Mouse (Mus musculus): ENCODE results near the gene Sncb. TPM values are rescaled to one million over a fixed set of nuclear protein-coding genes. Genes with fewer than 3 reads are reported as not detected.
"Not testable (repeated sequence)": the region's sequence is repeated elsewhere in the genome, so short reads cannot be mapped to it uniquely, and the experiment has no call there.

Gene Sncb
- polyA plus RNA-seq, 1 experiment from 2014 or later = not detected

DNA sequence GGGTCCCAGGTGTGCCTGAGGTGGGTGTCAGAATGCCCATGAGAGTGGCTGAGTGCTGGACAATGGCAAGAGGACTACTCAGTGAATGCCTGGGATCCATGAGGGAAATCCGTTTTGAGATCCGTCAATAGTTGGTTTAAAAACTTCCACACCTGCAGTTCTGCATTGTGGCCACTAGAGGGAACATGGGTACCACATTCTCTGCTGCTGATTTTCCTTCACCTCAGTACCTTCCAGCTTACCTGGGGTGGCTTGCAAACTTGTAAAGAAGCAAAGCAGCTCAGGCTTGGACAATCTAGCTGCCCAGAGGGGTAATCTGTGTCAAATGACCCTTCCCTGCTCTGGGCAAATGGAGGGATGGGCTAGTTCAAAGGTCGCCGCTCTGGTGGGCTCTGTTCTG lies 31.0 kb upstream of the Sncb start:
- no peaks in the 10 kb centered on the region for H3K4me1 ChIP-seq (replicated peaks)
- WGBS = 33% methylated on average over 4 of the region's 4 CpGs
- peaks cover 47% of the 10 kb centered on the region for H3K27me3 ChIP-seq
- ATAC-seq (replicated peaks; ENCODE audit: insufficient number of reproducible peaks, insufficient read depth, low FRiP score, low read depth) = no peak
- H3K4me3 ChIP-seq = no peak overlapping the region
- no peak overlapping the region for H3K27ac ChIP-seq
- H3K36me3 ChIP-seq = no peaks in the 10 kb centered on the region
- H3K4me2 ChIP-seq = no peak overlapping the region
- no peak overlapping the region for H3K9ac ChIP-seq
- no peaks in the 10 kb centered on the region for H3K9me3 ChIP-seq (replicated peaks)

DNA sequence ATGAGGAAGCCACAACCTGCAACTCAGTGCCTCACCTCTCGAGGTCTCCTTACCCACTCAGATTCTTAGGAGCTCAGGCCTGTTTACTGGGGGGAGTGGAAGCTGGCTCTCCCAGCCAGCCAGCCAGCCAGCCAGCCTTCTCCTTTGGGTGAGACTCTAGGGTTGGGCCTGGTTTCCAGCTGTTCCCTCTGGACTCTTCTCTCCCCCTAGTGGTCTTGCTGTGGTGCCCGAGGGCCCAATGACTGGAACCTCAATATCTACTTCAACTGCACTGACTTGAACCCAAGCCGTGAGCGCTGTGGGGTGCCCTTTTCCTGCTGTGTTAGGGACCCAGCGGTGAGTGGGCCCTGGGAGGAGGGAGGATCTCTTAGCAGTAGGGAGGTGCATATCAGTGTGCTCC lies 28.4 kb upstream of the Sncb start:
- Histone ChIP-seq H3K4me3 (no peak overlapping the region), H3K9ac (no peak overlapping the region), H3K27ac (no peak overlapping the region), H3K4me1 (replicated peaks) (peaks cover 5% of the 10 kb centered on the region), H3K4me2 (no peak overlapping the region), H3K36me3 (no peaks in the 10 kb centered on the region), H3K27me3 (peaks cover 63% of the 10 kb centered on the region), H3K9me3 (replicated peaks) (no peaks in the 10 kb centered on the region)
- ATAC-seq (replicated peaks; ENCODE audit: insufficient number of reproducible peaks, insufficient read depth, low FRiP score, low read depth) = no peak
- 51% methylated on average over 5 of the region's 5 CpGs for WGBS

DNA sequence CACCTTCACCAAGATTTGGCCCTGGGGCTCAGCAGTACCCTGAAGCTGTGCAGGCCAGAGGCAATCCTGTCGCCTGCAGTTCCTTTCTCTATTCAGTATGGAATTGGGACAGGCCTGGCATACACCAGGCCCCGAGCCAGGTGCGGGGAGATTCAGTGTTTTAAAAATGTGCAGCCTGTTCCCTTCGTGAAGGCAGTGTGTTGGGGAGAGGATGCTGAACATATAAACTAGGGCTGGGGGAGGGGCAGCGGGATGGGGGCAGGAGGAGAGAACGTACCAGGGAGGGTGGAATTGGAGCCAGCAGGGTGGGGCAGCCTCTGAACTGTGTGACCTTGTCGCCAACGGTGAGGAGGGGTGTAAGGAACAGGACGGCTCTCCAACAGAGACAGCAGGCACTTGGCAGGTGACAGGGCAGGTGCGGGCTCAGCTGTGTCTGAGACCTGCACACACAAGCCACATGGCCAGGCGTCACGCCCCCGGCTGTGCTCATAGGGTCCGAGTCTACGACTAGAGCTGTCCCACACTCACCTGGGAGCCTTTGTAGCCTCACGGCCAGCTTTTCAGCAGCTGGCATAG lies 27.7 kb upstream of the Sncb start:
- Histone ChIP-seq H3K36me3 (no peaks in the 10 kb centered on the region), H3K9me3 (replicated peaks) (no peaks in the 10 kb centered on the region), H3K27me3 (peaks cover 65% of the 10 kb centered on the region), H3K9ac (no peak overlapping the region), H3K4me1 (replicated peaks) (peaks cover 12% of the 10 kb centered on the region), H3K27ac (no peak overlapping the region), H3K4me3 (no peak overlapping the region), H3K4me2 (no peak overlapping the region)
- WGBS = 75% methylated on average over 16 of the region's 16 CpGs
- no peak for ATAC-seq (replicated peaks; ENCODE audit: insufficient number of reproducible peaks, insufficient read depth, low FRiP score, low read depth)

- no peak for ATAC-seq (replicated peaks; ENCODE audit: insufficient number of reproducible peaks, insufficient read depth, low FRiP score, low read depth)
- Histone ChIP-seq H3K4me1 (replicated peaks) (peaks cover 16% of the 10 kb centered on the region), H3K4me3 (no peak overlapping the region), H3K9me3 (replicated peaks) (no peaks in the 10 kb centered on the region), H3K27ac (no peak overlapping the region), H3K27me3 (peaks cover 56% of the 10 kb centered on the region), H3K36me3 (no peaks in the 10 kb centered on the region), H3K4me2 (no peak overlapping the region), H3K9ac (no peak overlapping the region)
- 16% methylated on average over 21 of the region's 21 CpGs for WGBS
These were observed 26.1 kb upstream of the Sncb start for GRCm38 (mm10) chr13:54792259-54793230.

DNA sequence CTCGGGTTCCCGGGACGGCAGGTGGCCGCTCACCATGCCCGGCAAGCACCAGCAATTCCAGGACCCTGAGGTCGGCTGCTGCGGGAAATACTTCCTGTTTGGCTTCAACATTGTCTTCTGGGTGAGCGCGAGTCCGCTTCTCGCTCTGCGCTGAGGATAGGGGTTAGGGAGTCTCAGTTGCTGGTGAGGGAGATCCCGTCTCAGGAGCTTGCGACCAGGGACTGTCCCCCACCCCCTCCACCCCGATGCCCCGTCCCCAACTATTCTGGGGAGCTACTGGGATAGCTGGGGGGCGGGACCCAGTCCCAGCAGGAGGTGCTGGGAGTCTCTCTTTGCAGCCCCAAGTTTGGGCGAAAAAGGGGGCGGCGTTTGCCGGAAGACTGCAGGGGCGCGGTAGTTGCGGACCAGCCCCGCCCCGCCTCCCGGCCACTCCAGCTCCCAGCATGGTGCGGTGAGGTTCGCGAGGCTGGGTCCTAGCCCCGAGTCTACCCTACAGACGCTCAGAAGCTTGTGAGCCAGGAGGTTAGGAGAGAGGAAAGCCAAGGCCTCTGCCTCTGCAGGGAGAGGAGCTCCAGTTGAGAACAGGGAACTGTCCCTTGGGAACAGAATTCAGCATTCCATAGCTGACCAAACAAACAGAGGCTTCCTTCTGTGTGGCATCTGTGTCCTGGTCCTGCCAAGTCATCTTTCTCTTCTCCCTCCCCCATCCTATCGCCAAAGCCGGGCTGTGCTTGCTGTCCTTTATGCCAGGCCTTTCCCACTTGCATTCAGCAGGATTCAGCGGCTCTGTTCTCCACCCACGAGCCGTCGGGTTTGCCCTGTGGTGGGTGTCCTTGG lies 23.4 kb upstream of the Sncb start:
- Histone ChIP-seq H3K4me2 (peak overlapping the region; percentile 99), H3K4me3 (peak overlapping the region; percentile 66), H3K4me1 (replicated peaks) (peaks cover 16% of the 10 kb centered on the region), H3K36me3 (no peaks in the 10 kb centered on the region), H3K9me3 (replicated peaks) (no peaks in the 10 kb centered on the region), H3K27me3 (peaks cover 53% of the 10 kb centered on the region), H3K9ac (peak overlapping the region; percentile 49), H3K27ac (no peak overlapping the region)
- 1% methylated on average over 38 of the region's 38 CpGs for whole genome bisulfite sequencing
- ATAC-seq (replicated peaks; ENCODE audit: insufficient number of reproducible peaks, insufficient read depth, low FRiP score, low read depth) = peak; percentile 7; the same call in 1 of the 2 replicates

GRCm38 (mm10) chr13:54788740-54789560 lies 22.6 kb upstream of the Sncb start, which contains the start of gene Tspan17:
Gene Tspan17, plus strand, starts transcription at chr13:54789377.
- Histone ChIP-seq H3K9ac (peak within 1 kb of the TSS; percentile 49), H3K27ac (no peak within 1 kb of the TSS), H3K4me3 (peak within 1 kb of the TSS; percentile 66), H3K9me3 (replicated peaks) (no peaks in the 10 kb centered on the region), H3K4me2 (peak within 1 kb of the TSS; percentile 99), H3K36me3 (no peaks in the 10 kb centered on the region), H3K4me1 (replicated peaks) (peaks cover 16% of the 10 kb centered on the region), H3K27me3 (peaks cover 48% of the 10 kb centered on the region)
- WGBS = 3% methylated on average over 47 of the region's 49 CpGs
- ATAC-seq (replicated peaks; ENCODE audit: insufficient number of reproducible peaks, insufficient read depth, low FRiP score, low read depth) = peak; percentile 79

GRCm38 (mm10) chr13:54787591-54787990 lies 21.2 kb upstream of the Sncb start:
- peaks cover 16% of the 10 kb centered on the region for H3K4me1 ChIP-seq (replicated peaks)
- H3K27ac ChIP-seq; H3K9ac ChIP-seq; H3K36me3 ChIP-seq; H3K9me3 ChIP-seq (replicated peaks); ATAC-seq (replicated peaks; ENCODE audit: insufficient number of reproducible peaks, insufficient read depth, low FRiP score, low read depth); H3K4me3 ChIP-seq; H3K4me2 ChIP-seq: not testable (repeated sequence)
- WGBS = 43% methylated on average over 2 of the region's 2 CpGs
- peaks cover 40% of the 10 kb centered on the region for H3K27me3 ChIP-seq

GRCm38 (mm10) chr13:54783698-54784097 lies 17.3 kb upstream of the Sncb start, which contains the start of gene Eif4e1b:
Gene Eif4e1b, plus strand, starts transcription at chr13:54783998.
- H3K27me3 ChIP-seq = peaks cover 11% of the 10 kb centered on the region; the same call in 1 of the 2 replicates
- no peaks in the 10 kb centered on the region for H3K36me3 ChIP-seq
- ATAC-seq (replicated peaks; ENCODE audit: insufficient number of reproducible peaks, insufficient read depth, low FRiP score, low read depth) = no peak
- no peak within 1 kb of the TSS for H3K4me2 ChIP-seq
- no peak within 1 kb of the TSS for H3K27ac ChIP-seq
- H3K9ac ChIP-seq = no peak within 1 kb of the TSS
- H3K4me1 ChIP-seq (replicated peaks) = peaks cover 4% of the 10 kb centered on the region; the same call in 1 of the 2 replicates
- WGBS = 74% methylated on average over 4 of the region's 4 CpGs
- H3K9me3 ChIP-seq (replicated peaks) = no peaks in the 10 kb centered on the region
- H3K4me3 ChIP-seq = no peak within 1 kb of the TSS

GRCm38 (mm10) chr13:54783235-54783634 lies 16.8 kb upstream of the Sncb start:
- WGBS = 46% methylated on average over 2 of the region's 2 CpGs
- Histone ChIP-seq H3K9ac (no peak overlapping the region), H3K36me3 (no peaks in the 10 kb centered on the region), H3K9me3 (replicated peaks) (no peaks in the 10 kb centered on the region), H3K27me3 (peaks cover 9% of the 10 kb centered on the region; the same call in 1 of the 2 replicates), H3K4me2 (no peak overlapping the region), H3K4me3 (no peak overlapping the region), H3K4me1 (replicated peaks) (peaks cover 4% of the 10 kb centered on the region; the same call in 1 of the 2 replicates), H3K27ac (no peak overlapping the region)
- ATAC-seq (replicated peaks; ENCODE audit: insufficient number of reproducible peaks, insufficient read depth, low FRiP score, low read depth) = no peak

- H3K4me2 ChIP-seq = no peak overlapping the region
- no peaks in the 10 kb centered on the region for H3K36me3 ChIP-seq
- no peak overlapping the region for H3K27ac ChIP-seq
- no peak overlapping the region for H3K4me3 ChIP-seq
- WGBS = 78% methylated on average over 3 of the region's 3 CpGs
- no peak for ATAC-seq (replicated peaks; ENCODE audit: insufficient number of reproducible peaks, insufficient read depth, low FRiP score, low read depth)
- peaks cover 4% of the 10 kb centered on the region; the same call in 1 of the 2 replicates for H3K4me1 ChIP-seq (replicated peaks)
- no peaks in the 10 kb centered on the region for H3K9me3 ChIP-seq (replicated peaks)
- peaks cover 9% of the 10 kb centered on the region; the same call in 1 of the 2 replicates for H3K27me3 ChIP-seq
- H3K9ac ChIP-seq = no peak overlapping the region
These were observed 14.7 kb upstream of the Sncb start for GRCm38 (mm10) chr13:54781086-54781485.

All from heart, embryonic 15.5 days (tissue).